Comparison of ENCODE assay signal across 15 mouse cellular contexts in genomic region chr9:100046213-100046807, GRCm38 (mm10).
DNase-seq lines count a peak whose midpoint lies in the region; ATAC-seq lines count a peak whose summit lies in the region.
"Had no signal": no experiment of that assay in that cellular context is flagged by ENCODE, and none has a peak within 500 bp of the region (broad histone marks: within the 10 kb centered on the region; RNA-seq: fewer than 3 reads in every experiment).

No protein-coding gene starts in this region.

- H3K4me2 ChIP-seq in embryonic facial prominence, embryonic 14.5 days (ENCODE audit: low read depth, low read length): no peak overlapping the region
- H3K4me2 ChIP-seq in midbrain, embryonic 12.5 days (replicated peaks): peak overlapping the region; percentile 39
- H3K4me2 ChIP-seq: liver, embryonic 13.5 days had no signal

- no peak overlapping the region for H3K9ac ChIP-seq in embryonic facial prominence, embryonic 14.5 days (ENCODE audit: low read depth, low read length)
- H3K9ac ChIP-seq in midbrain, embryonic 12.5 days (replicated peaks): no peak overlapping the region
- H3K9ac ChIP-seq: liver, embryonic 13.5 days had no signal

- H3K27me3 ChIP-seq in embryonic facial prominence, embryonic 14.5 days (replicated peaks; ENCODE audit: control insufficient read depth, insufficient read depth, low read length): no peaks in the 10 kb centered on the region
- H3K27me3 ChIP-seq in midbrain, embryonic 12.5 days: peaks cover 47% of the 10 kb centered on the region
- H3K27me3 ChIP-seq: liver, embryonic 13.5 days; megakaryocyte, embryonic 14.5 days had no signal

- H3K4me1 ChIP-seq in embryonic facial prominence, embryonic 14.5 days (ENCODE audit: control insufficient read depth, insufficient read depth, low read length): no peaks in the 10 kb centered on the region
- peaks cover 17% of the 10 kb centered on the region for H3K4me1 ChIP-seq in midbrain, embryonic 12.5 days
- H3K4me1 ChIP-seq: liver, embryonic 13.5 days; megakaryocyte, embryonic 14.5 days had no signal

- H3K36me3 ChIP-seq in embryonic facial prominence, embryonic 14.5 days (ENCODE audit: control insufficient read depth, insufficient read depth, low read length): no peaks in the 10 kb centered on the region
- no peaks in the 10 kb centered on the region for H3K36me3 ChIP-seq in midbrain, embryonic 12.5 days
- H3K36me3 ChIP-seq: G1E; liver, embryonic 13.5 days had no signal

- 38% methylated on average over 13 of the region's 13 CpGs for WGBS in embryonic facial prominence, embryonic 14.5 days
- 11% methylated on average over 13 of the region's 13 CpGs for WGBS in midbrain, embryonic 12.5 days

- no peaks in the 10 kb centered on the region for H3K9me3 ChIP-seq in embryonic facial prominence, embryonic 14.5 days (ENCODE audit: control insufficient read depth, low read length)
- H3K9me3 ChIP-seq in midbrain, embryonic 12.5 days: 0 out of 2 replicates have a peak, but pooled peaks cover 9% of the 10 kb centered on the region

- ATAC-seq in embryonic facial prominence, embryonic 14.5 days (ENCODE audit: low read depth): no peak
- peak; percentile 58; the same call in 1 of the 2 replicates for ATAC-seq in midbrain, embryonic 12.5 days (ENCODE audit: low FRiP score, low read depth)

- intact Hi-C loops in heart, postnatal 14 days (cut with DNase I): no loop called here

- H3K4me3 ChIP-seq in embryonic facial prominence, embryonic 14.5 days (ENCODE audit: low read depth, low read length): no peak overlapping the region
- no peak overlapping the region for H3K4me3 ChIP-seq in midbrain, embryonic 12.5 days
- H3K4me3 ChIP-seq: liver, embryonic 13.5 days; megakaryocyte, embryonic 14.5 days had no signal

- DNase-seq in embryo, embryonic 10.5 days (ENCODE audit: low spot score): peak; percentile 45
- DNase-seq in embryonic facial prominence, embryonic 14.5 days (ENCODE audit: low spot score): peak; percentile 16
- peak; percentile 53 for DNase-seq in retina, adult 2 months (ENCODE audit: low read depth, low spot score)
- DNase-seq in frontal cortex, adult 2 months (ENCODE audit: extremely low spot score in 1 of 2, low spot score in 1 of 2): no peak
- DNase-seq in right cerebral cortex, postnatal 4 days: no peak
- DNase-seq in heart, postnatal 14 days: no peak
- DNase-seq: adrenal gland, postnatal 14 days; cerebellum, adult 9-10 months; gastrocnemius, postnatal 10 days; kidney, adult 9 months; liver, embryonic 13.5 days; lung, postnatal 10 days had no signal

- no peak overlapping the region for H3K27ac ChIP-seq in embryonic facial prominence, embryonic 14.5 days (replicated peaks; ENCODE audit: low read depth, low read length)
- H3K27ac ChIP-seq in midbrain, embryonic 12.5 days (replicated peaks): peak overlapping the region; percentile 35; the same call in 1 of the 2 replicates
- H3K27ac ChIP-seq: liver, embryonic 13.5 days had no signal

Comparison
In these comparisons a context has a peak if more than half of its experiments do, and no peak if none do; other contexts are left out.
1. DNase-seq: peak in embryo, embryonic 10.5 days (single experiment), embryonic facial prominence, embryonic 14.5 days (single experiment) and retina, adult 2 months (single experiment); none in frontal cortex, adult 2 months (0 of 2), right cerebral cortex, postnatal 4 days (single experiment) and heart, postnatal 14 days (0 of 2).